Mouse (Mus musculus): ENCODE results near the gene Pou2f1. TPM values are rescaled to one million over a fixed set of nuclear protein-coding genes. Genes with fewer than 3 reads are reported as not detected.

Gene Pou2f1
- total and polyA plus RNA-seq, 3 experiments = 4.6 to 10.2 TPM; not detected in 1

DNA sequence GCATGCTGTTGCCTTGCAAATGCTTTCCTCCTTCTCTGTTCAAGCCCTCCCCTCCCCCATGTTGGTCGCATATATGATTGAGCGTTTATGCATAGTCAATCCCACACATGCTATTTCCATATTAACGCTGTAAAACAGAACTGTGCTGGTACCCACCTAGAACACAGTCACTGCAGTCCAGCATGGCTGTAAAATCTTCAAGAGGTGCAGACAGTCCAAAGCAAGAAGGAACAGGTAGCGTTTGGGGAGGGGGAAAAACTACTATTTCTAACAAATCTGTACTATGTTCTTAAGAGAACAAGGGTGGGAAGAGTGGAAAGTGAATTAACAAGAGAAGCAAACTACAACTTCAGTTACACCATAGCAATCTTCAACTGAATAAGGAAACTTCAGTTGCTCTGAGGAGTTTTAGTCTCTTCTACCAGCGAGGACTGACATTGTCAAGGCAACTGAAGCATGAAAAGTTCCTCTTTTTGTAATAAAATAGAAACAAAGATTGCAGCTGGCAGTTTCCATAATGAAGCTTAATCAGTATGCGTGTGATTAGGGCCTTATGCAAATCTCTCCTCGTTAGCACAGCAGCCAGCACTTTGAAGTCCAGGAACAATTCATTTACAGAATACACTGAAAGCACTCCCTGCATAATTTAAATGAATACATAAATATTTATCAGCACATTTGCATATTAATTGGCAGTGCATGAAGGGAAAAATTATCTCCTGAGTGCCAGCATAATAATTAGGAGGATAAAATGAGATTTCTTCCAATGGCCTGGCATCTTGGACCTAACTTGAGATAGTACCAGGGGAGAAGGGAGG is 67.6 kb downstream of the Pou2f1 start (continued):
- 0 out of 2 replicates have a peak, but pooled peaks have one; percentile 19 for TF ChIP-seq TCF12 (IDR thresholded peaks at IDR 0.05; ENCODE audit: low read depth, low read length)

DNA sequence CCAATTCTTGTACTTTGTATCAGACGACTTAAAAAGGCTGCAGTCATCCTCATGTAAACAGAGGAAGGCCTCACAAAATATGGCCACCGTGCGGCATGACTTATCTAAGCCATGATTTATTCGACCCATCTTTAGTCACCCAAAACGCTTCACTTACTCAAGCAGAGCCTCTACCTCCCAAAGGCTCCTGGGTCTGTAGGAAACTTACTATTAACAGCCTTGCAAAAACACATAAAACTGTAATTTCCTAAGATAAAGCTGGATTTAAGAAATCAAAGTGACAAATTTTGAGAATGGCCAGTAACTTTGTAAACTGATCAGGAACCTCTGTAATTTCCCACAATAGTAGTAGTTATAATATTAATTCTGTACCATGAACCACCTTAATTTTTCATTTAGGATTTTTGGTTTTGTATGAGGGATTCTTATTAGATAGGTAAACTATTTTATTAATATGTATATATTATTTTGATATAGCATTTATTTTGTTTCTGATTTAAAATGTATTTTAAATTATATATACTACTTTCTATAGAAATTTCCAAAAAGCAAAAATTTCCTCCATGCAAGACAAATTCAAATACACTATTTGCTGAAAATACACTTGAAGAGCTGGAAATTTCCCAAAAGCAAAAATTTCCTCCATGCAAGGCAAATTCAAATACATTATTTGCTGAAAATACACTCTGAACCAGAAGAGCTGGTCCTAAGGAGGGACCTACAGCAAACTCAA is 68.4 kb downstream of the Pou2f1 start:
- peak overlapping the region; percentile 50 for H3K9ac ChIP-seq (ENCODE audit: control insufficient read depth, low read depth, low read length, poor library complexity, severe bottlenecking)
- no peaks in the 10 kb centered on the region for H3K9me3 ChIP-seq (replicated peaks; ENCODE audit: insufficient read depth, low read length)
- H3K4me1 ChIP-seq (ENCODE audit: control insufficient read depth in 1 of 2, insufficient read depth in 2 of 2, low read length in 2 of 2) = peaks cover 7 to 11% of the 10 kb centered on the region in 2 experiments
- H3K27ac ChIP-seq (ENCODE audit: control insufficient read depth, low read depth, low read length) = peak overlapping the region; percentile 72
- H3K4me3 ChIP-seq (ENCODE audit: control insufficient read depth in 1 of 2, insufficient read depth in 1 of 2, low read depth in 2 of 2, low read length in 2 of 2) = peak overlapping the region; percentile 24 to 46
- no peaks in the 10 kb centered on the region; the same call in 1 of the 2 replicates for H3K79me2 ChIP-seq (ENCODE audit: control insufficient read depth, insufficient read depth, low read length, poor library complexity)
- no peak for DNase-seq (ENCODE audit: low read depth, low spot score)
- TF ChIP-seq ZC3H11A (IDR thresholded peaks at IDR 0.05; ENCODE audit: low read depth, low read length) = no peak
- no peak for TF ChIP-seq NRF1 (IDR thresholded peaks at IDR 0.05; ENCODE audit: insufficient read depth, low read depth, low read length, poor library complexity, severe bottlenecking)
- no peak for TF ChIP-seq MEF2A (IDR thresholded peaks at IDR 0.05; ENCODE audit: extremely low read depth, insufficient replicate concordance, low read depth, low read length, poor library complexity, severe bottlenecking)
- TF ChIP-seq USF1 (IDR thresholded peaks at IDR 0.05; ENCODE audit: low read depth, low read length) = no peak
- no peak for TF ChIP-seq GATA1 (IDR thresholded peaks at IDR 0.05; ENCODE audit: low read depth, low read length)
- TF ChIP-seq UBTF (IDR thresholded peaks at IDR 0.05; ENCODE audit: borderline replicate concordance, insufficient read depth, low read depth, low read length) = no peak
- TF ChIP-seq CTCF (IDR thresholded peaks at IDR 0.05 in 2 of 3, conservative IDR thresholded peaks at IDR 0.05 in 1 of 3; ENCODE audit: control insufficient read depth in 1 of 3, insufficient read depth in 1 of 3, low read depth in 2 of 3, low read length in 3 of 3, poor library complexity in 1 of 3, severe bottlenecking in 1 of 3) = no peak
- TF ChIP-seq MAX (IDR thresholded peaks at IDR 0.05; ENCODE audit: low read length) = no peak
- no peak for TF ChIP-seq POLR2A (IDR thresholded peaks at IDR 0.05; ENCODE audit: control insufficient read depth in 1 of 2, insufficient read depth in 1 of 2, low read depth in 1 of 2, low read length in 2 of 2, poor library complexity in 1 of 2)
- no peak for TF ChIP-seq TAL1 (IDR thresholded peaks at IDR 0.05; ENCODE audit: low read length)
- TF ChIP-seq POLR2AphosphoS5 (IDR thresholded peaks at IDR 0.05; ENCODE audit: borderline replicate concordance, low read depth, low read length) = no peak
- TF ChIP-seq MXI1 (IDR thresholded peaks at IDR 0.05; ENCODE audit: low read depth, low read length) = no peak
- no peak for TF ChIP-seq MYB (IDR thresholded peaks at IDR 0.05; ENCODE audit: low read depth, low read length)
- no peaks in the 10 kb centered on the region for H3K27me3 ChIP-seq (ENCODE audit: control insufficient read depth in 1 of 2, insufficient read depth in 2 of 2, low read length in 2 of 2)
- peaks cover 0 to 19% of the 10 kb centered on the region in 2 experiments; a peak in 2 of 4 replicates for H3K36me3 ChIP-seq (ENCODE audit: control insufficient read depth in 1 of 2, insufficient read depth in 2 of 2, low read length in 2 of 2)

DNA sequence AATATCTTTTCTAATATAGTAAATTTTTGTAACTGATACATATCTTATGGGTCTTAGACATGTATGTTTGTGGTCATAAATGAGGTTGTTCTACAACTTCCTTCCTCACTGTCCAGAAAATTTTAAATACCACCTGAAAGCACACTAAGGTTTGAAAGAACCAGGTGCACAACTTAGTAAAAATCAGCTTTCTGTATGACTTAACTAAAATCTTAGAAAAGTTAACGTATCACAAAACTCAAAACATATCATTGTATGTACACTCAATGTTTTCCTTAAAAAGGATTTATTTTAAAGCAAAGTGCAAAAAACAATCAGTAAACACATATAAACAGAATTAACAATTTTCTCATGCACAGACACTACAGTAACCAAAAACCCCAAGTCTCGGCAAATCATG is 69.6 kb downstream of the Pou2f1 start:
- H3K9ac ChIP-seq (ENCODE audit: control insufficient read depth, low read depth, low read length, poor library complexity, severe bottlenecking) = no peak overlapping the region
- no peaks in the 10 kb centered on the region for H3K27me3 ChIP-seq (ENCODE audit: control insufficient read depth in 1 of 2, insufficient read depth in 2 of 2, low read length in 2 of 2)
- DNase-seq (ENCODE audit: low read depth, low spot score) = no peak
- no peaks in the 10 kb centered on the region; the same call in 1 of the 2 replicates for H3K79me2 ChIP-seq (ENCODE audit: control insufficient read depth, insufficient read depth, low read length, poor library complexity)
- TF ChIP-seq HCFC1 (IDR thresholded peaks at IDR 0.05; ENCODE audit: low read depth, low read length) (no peak), CHD1 (IDR thresholded peaks at IDR 0.05; ENCODE audit: low read depth, low read length) (no peak), KAT2A (conservative IDR thresholded peaks at IDR 0.05; ENCODE audit: low read depth, low read length) (no peak), SIN3A (IDR thresholded peaks at IDR 0.05; ENCODE audit: low read length) (no peak), MYB (IDR thresholded peaks at IDR 0.05; ENCODE audit: low read depth, low read length) (no peak), RCOR1 (IDR thresholded peaks at IDR 0.05; ENCODE audit: low read depth, low read length) (no peak)
- H3K4me1 ChIP-seq (ENCODE audit: control insufficient read depth in 1 of 2, insufficient read depth in 2 of 2, low read length in 2 of 2) = peaks cover 7 to 16% of the 10 kb centered on the region in 2 experiments
- H3K9me3 ChIP-seq (replicated peaks; ENCODE audit: insufficient read depth, low read length) = no peaks in the 10 kb centered on the region
- H3K4me3 ChIP-seq (ENCODE audit: control insufficient read depth in 1 of 2, insufficient read depth in 1 of 2, low read depth in 2 of 2, low read length in 2 of 2) = no peak overlapping the region
- no peak overlapping the region for H3K27ac ChIP-seq (ENCODE audit: control insufficient read depth, low read depth, low read length)
- peaks cover 0 to 27% of the 10 kb centered on the region in 2 experiments; a peak in 2 of 4 replicates for H3K36me3 ChIP-seq (ENCODE audit: control insufficient read depth in 1 of 2, insufficient read depth in 2 of 2, low read length in 2 of 2)

Measured in MEL (cell line).